Mouse (Mus musculus): Measurements from ENCODE around the gene Blmh.

Gene Blmh

DNA sequence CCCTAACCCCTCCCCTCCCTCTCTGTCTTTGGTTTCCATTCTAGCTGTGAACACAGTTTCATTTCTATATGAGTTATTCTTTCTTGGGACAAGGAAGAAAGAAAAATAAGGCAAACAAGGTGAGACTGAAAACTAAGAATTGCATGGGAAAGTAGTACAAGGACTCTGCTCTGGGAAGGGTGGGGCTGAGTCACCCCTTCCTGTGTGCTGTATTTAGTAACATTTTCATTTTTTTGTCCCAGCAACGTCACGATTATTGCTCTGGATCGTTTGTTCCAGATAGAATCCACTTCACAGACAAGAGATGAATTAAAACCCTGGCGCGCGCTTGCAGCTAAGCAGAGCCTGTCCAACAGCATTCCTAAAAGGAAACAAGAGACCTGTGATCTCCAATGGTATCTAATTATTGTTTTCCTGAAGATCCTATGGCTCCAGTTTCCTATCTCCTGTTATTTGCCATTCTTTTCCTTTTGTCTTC, at the start of gene Blmh:
Blmh (plus strand) TSS at position 51 of the 478 bp plus-strand sequence.
- DNase-seq (ENCODE audit: low spot score), result no peak

DNA sequence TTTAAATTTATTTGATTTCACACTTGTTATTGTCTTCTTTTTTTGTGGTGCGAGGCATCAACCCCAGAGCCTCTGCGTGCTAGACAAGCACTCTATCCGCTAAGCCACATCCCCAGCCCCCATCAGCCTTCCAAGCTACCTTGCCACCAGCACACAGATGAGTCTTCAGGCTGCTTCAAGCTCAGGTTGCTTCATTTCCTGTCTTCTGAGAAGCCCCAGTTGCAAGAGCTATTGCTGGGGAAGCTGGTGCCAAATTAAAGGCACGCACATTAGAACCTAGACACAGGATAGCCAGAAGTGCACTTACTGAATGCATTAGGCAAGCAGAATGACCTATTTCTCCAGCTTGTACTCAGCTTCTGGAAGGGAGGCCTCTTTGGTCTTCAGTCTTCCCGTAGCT, 44.8 kb upstream of the Blmh start:
- no peak for DNase-seq (ENCODE audit: low spot score)

DNA sequence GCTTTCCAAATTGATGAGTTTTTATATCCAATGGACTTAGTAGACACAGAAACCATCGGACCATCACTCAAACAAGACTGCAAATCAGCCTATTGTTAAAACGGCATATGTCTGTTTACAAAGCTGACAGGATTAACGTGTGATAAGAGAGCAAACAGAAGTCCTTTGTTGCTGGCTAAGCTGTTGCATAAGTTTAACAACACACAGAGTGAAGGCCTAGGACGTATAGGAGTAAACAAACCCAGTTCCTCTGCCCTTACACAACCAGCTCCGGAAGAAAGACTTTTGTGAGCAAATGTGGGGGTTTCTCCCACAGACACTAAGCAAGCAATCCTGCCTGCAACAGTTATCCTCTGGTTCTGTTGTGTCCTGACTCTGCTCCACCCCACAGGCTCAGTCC, 40.2 kb upstream of the Blmh start:
- DNase-seq (ENCODE audit: low spot score), result no peak

DNA sequence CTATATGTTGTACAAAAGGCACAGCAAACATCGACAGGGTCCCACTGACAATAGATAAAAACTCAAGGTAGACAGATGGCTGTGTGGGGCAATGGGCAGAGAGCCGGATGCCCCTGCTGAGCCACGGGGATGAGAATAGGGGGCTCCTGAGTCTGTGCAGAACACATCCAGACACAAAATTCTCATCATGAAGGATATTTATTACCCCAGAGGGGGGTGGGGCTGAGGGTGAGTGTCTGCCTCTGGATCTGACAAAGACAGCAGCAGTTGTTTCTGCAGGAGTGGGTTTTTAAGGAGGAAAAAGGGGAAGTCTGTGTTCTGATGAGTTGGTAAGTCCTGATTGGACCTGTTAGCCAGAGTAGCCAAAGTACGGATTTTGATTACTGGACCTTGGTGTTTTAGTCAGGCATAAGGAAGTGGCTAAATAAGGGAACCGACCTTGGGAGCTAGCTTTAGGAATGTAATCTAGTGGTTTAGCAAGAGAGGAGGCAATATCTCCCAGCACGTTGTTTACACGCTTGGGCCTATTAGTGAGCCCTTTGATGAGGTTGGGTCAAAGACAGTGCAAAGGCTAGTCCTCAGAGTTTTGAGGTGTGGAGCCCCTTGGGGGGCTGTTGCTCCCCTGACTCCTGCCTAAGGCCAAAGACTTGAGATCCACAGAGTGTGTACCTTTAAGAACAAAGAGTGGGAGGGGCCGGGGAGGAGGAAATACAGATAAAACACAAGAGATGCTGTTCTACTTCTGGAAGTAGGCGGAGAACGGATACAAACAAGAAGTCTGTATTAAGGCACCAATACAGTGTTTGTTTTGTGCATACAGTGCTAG, 35.1 kb upstream of the Blmh start:
- DNase-seq (ENCODE audit: low spot score), result no peak

DNA sequence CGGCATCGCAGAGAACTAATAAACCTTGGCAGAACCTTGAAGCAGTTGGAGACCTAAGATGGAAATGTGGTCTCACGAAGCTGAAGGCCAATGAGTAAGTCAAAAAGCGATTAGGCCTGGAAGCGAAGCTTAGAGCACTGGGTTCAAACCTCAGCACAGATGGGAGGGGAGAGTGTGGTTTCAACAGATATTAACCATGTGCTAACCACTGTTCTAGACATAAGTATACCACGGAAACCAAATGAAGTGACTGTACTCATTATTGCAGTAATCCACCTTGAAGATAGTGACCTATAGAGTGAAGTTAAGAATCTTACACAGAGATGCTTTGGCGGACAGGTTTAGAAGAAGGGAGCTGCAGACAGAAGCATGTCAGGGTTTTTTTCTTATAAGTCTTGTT, 33.4 kb upstream of the Blmh start:
- DNase-seq (ENCODE audit: low spot score), result no peak

DNA sequence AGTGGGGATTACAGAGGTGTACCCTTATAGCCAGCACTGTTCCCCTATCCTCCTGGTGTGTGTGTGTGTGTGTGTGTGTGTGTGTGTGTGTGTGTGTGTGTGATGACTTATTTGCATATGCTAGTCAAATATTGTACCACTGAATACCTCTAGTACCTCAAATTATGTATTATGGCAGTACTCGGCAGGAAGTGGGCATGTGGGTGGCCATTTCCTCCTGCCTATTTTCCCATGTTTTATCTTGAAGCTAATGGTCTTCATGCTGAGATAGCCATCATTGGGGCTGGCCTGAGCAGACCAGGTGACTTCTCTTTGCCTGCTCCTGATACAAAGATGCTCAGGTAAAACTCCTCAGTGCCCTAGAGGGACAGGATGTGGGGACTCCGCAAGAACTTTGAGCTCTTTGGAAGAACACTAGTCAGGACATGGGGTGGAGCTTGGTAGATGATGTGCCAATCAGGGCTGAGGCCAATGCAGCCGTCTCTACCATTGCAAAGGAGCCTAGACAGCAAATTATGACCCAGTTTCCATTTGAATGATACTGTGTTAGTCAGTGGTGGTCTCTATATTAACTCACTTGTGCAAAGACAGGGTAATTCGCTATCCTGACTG, 32.8 kb upstream of the Blmh start:
- no peak for DNase-seq (ENCODE audit: low spot score)

DNA sequence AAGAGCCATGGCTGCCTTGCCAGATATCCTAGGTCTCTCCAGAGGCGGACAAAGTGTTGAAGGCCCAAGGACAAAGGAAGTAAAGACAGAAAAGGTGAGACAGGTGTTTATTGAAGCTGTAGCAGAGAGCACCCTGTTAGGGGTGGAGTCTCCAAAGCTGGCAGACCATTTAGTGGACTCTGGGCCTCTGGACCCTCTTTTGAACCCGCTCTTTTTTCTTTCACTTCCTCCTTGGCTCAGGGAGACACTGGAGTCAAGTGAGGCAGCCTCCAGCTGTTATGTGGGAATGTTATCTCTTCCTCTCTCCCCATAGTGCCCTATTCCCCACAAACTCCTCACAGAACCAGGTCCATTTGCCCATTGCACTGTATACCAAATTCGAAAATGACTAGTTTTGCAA, 31.6 kb upstream of the Blmh start:
- no peak for DNase-seq (ENCODE audit: low spot score)

DNA sequence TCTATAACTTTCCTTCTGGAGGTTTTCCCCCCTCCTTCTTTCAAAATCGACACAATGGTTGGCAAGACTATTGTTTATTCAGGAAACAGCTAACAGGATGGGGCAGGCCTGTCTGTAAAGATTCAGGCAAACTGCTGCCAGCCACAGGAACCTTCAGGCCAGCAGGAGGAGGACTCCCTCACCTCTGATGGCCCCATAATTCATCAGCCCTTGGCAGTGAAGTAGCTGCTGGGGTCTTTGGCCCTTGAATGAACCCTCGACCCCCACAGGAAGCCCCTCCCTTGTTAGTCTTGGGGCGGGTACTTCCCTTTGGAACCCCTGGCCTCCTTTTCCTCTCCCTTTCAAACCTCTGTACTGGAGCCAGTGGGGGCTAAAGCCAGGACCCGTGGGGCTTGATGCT, 31.0 kb upstream of the Blmh start:
- DNase-seq (ENCODE audit: low spot score), result no peak

DNA sequence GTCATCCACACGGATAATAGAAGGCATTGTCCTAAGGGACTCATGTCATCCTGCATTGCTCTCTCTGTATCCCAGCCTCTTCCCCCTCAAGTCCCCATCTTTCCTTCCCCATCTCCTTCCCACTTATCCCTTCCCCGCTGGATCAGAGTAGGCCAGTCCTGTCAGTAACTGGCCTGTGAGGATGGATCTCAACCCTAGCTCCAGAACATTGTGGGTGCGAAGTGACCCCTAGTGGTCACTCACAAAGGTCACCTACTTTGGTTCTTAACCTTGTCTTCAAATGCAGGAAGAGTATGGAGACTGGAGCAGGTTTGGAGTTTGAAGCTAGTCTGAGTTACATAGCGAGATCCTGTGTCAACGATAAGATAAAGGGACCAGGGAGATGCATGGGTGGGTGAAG, 30.4 kb upstream of the Blmh start:
- no peak for DNase-seq (ENCODE audit: low spot score)

DNA sequence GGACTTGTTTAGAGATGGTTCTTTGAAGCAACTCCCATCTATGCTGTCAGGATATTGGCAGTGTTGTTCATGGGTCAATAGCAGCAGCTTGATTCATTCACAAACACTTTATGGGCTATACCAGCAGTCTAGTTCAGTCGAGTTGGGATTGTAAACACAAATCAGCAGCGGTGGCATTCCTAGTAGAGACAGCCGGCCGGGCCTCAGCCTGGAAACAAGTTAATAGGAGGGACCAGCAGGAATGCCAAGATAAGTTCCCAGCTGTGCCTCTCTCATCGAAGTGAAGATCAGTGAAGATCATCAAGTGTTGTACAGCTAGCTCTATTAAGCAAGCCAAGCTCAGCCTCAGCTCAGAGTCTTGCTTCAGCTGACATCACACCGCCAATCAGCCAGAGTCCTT, 28.2 kb upstream of the Blmh start:
- DNase-seq (ENCODE audit: low spot score), result no peak

DNA sequence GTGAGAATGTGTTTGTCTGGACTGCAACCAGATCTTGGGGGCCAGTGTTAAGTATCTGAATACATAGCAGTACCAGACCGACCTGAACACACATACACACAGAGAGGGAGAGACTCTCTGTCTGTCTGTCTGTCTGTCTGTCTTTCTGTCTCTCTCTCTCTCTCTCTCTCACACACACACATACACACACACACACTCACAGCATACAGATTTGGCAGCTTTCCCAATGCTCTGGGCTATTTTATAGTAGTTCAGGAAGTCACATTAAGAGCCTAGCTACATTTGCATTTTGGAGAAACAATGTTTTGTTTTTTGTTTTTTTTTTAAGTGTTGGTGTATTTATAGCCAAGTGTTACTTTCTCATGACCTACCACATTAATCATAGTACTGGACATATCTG, 27.5 kb upstream of the Blmh start:
- DNase-seq (ENCODE audit: low spot score), result no peak

DNA sequence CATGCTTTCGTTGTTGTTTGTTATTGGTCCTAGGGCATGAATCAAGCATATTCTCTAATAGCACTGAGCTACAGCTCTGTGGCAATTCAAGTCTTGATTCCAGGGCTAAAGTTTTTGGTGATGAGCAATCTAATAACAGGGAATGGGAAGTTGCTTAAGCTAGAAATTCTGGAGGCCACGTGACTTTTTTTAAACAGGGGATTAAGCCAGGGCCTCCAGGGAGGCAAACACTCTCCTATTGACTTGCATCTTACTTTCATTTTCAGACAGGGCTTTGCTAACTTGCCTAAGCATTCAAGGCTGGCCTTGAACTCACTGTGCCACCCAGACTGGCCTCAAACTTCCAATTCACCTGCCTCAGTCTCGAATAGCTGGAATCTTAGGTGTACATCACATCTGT, 26.7 kb upstream of the Blmh start:
- no peak for DNase-seq (ENCODE audit: low spot score)

DNA sequence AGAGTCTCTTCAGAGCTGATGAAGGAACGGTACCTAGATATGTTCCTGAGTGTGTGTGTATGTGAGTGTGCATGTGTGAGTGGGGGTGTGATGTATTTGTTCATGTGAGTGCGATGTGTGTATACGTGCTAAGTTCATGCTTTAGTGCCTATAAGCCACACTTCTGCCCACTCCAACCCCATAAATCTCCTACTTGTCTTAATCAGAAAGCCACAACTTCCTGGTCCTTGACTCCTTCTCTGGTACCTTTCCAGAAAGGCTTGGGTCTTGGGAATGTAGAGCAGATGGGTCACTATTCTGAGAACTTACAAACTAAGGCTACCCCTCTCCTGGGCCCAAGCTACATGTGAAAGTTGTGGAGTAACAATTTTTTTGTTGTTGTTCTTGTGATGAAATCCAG, 25.9 kb upstream of the Blmh start:
- no peak for DNase-seq (ENCODE audit: low spot score)

DNA sequence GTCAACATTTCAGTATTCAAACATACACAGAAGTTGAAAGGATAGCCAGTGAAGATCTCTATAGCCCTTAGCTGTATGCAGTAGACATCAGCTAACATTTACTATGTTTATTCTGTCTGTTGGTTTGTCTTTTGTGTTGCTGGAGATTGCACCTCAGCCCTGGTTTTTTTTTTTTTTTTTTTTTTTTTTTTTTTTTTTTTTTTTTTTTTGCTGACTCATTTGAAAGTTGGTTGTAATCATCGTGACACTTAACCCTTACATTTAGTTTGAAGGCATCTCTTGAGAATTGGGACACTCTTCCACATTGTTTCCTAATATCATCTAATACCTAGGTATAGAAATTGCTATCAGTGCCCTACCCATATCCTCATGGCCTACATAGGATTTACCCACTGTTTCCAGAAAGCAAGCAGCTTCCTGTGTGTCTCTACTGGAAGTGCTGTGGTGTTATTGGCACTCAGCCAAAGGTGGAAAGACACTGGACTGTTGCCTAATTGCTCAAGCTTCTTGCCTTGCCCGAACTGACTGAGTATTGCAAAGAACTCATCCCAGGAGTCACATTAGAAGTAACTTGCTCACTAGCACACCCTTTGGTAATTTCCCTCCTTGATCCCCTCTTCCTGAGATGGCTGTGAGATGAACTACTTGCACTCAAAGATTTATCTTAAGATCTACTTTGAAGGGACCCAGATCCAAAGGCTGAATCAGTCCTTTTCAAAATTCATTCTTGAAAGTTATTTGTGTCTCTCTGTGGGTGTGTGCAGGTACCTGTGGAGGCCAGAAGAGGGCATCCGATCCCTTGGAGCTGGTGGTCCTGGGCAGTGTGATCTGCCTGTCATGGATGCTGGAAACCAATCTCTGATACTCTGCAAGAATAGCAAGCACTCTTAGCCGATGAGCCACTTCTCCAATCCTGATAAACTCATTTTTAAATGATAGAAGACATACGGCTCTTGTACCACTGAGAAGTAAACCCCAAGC, 24.6 kb upstream of the Blmh start:
- no peak for DNase-seq (ENCODE audit: low spot score)

DNA sequence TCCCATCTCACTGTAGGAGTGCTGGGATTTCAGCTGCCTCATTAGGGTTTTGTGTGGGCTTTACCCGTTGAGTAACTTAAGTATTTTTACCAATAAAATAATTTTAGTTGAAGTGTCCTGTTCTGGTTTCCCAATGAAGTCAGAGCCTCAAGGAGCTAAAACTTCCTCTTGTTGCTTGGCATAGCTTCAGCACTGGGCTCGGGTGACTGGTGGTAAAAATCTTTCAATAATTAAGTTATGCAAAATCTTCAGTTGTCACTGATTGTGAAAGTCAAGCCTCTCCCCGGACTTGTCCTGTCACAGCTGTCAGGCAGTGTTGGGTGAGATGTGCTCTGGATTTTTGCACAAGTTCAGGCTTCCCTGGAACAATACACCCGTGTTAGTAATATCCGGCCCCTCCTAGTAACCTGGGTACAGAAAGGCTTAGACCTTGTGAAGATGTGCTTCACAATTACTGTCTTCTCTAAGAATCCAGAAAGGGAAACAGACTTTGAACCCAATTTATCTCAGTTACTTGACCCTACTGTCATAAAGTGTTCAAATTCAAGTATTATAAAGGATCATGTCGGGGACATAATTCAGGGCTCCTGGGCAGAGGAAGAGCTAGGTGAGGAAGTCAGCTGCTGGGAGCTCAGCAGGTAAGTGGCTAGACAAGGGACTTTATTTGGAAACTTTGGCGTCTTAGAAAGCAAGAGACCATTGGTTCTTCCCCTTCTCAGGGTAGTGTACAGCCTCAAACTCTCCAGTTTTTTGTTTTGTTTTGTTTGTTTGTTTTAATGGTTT, 22.8 kb upstream of the Blmh start, which contains the start of gene Tmigd1:
Tmigd1 (plus strand) TSS at position 581 of the 783 bp plus-strand sequence.
- DNase-seq (ENCODE audit: low spot score), result no peak

DNA sequence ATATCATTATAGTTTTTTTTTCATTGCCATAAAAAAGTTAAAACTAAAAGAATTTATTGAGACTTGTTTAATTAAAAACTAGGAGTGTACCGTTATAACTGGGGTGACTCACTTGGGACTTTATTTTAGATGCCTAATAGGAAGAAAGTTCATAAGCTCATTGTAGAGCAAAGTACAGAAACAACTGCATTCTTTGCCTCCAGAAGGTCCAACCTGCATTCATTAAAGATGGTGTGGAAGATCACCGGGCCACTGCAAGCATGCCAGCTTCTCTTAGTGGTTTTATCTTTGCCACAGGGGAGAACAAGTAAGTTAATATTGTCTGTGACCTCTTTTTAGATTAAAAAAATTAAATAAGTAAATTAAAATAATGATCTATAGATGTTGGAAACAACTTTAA, 20.3 kb upstream of the Blmh start:
- no peak for DNase-seq (ENCODE audit: low spot score)

DNA sequence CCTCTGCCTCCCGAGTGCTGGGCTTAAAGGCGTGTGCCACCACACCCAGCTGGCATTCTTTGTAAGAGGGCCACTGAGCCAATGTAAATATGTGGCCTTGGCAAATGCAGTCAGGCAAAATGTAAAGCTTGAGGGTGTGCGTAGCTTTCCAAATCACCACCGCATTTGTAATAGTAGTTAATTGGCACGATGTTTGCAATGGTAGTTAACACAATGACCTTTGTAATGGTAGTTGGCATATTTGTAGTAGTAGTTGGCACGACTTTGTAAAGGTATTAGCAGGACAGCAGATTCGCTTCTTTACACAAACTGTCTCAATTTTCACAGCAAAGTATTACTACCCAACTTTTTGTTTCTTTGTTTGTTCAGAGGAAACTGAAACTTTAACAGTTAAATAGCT, 16.0 kb upstream of the Blmh start:
- DNase-seq (ENCODE audit: low spot score), result no peak

DNA sequence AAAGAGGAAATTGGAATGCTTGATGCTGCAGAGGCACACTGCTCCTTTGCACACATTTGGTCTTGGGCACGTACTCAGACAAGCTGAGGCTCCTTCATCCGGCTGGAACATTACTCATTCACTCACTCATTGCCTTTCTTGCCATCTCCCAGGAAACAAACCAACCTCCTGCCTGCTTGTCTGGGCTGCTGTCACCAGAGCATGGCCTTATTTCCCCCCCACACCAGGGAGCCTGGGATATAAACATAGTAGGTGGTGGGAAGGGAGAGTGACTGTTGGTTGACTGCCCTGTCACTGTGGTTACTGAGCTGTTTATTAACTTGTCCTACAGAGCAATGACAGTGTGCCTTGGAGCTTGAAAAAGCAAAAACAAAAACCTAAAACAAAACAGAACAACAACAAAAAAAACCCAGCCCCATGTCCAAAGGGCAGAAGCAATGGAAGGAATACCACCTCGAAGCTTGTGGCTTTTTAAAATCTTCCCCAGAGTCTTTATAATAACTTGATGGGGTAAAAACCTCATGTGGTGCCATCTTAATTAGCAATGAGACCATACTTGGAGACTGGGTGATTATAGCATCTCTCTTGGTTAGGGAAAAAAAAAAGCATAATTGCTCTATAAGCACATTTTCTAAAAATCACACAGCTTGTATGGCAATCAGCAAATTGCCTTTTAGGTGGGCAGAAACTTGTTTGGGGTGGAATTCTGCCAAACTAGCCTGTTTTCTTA, 13.1 kb upstream of the Blmh start:
- DNase-seq (ENCODE audit: low spot score), result no peak

DNA sequence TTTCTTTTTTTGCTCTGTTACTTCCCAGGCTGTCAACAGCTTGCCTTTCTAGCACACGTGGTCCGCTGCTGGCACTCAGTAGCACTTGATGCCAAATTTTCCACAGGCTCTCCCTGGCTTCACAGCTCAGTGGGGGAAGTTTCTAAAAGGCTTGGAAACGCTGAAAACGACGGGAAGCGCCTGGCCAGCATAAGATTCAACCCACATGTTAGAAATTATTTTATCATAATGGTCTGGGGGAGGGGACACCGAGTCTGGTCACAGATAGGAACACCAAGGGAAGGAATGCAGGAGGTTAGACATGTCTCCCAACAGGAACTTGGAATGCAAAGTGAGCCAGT, 12.6 kb upstream of the Blmh start:
- no peak for DNase-seq (ENCODE audit: low spot score)

DNA sequence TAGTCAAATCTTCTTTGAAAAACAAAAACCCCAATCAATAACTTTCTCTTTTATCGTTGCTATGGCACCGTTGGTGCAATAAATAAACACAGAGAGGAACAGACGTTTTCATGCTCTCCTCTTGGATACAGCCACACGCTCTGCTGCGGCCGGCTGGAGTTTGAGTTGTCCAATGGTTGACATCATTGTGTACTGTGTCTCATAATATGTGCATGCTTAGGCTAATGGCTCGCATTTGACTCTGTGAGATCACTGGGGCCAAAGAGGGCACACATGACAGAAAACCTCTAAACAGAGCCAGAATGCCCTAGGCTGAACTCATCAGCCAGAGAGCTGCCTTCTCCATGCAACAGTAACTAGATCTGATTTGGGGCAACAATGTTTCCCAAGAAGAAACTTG, 10.2 kb upstream of the Blmh start:
- DNase-seq (ENCODE audit: low spot score), result no peak

DNA sequence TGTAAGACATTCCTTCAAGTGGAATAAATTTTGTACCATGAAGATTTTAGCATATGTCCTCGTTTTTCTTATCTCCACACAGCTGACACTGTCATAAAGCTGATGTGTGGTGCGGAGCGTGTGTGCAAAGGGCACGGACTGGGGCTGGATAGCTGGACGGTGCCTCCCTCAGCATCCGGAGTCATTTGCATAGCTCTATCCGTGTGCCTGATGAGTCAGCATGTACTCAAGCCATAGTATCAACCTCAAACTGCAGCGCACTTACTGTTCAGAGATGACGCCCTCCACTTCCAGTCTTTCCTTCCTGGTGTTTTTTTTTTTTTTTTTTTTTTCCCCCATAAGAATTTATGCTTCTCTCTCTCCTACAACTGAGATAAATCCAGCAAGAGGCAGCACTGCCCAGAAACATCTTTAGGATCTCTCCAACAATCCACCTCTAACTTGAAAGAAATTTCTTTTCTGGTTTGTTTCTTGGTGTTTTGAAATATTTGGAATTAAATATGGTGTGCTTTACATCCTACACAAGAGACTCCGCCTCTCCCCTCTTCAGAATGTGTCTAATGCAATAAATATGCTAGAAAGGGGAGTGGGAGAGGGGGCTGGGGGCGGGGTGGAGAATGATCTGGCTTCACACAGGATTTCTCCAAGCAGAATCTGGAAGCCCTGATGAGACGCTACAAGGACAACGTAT, 7.9 kb upstream of the Blmh start:
- no peak for DNase-seq (ENCODE audit: low spot score)
